Mouse (Mus musculus) stomach, embryonic 14.5 days (tissue): ENCODE results near the gene Cdpf1. TPM values are rescaled to one million over a fixed set of nuclear protein-coding genes. Genes with fewer than 3 reads are reported as not detected.

Source experiments
- ATAC-seq: fragments of 200-750 bp; cut with Nextera tagmentation; 2 replicates; pipeline ENCODE4 v1.8.0; 2017; ENCODE audit warnings: low read depth, moderate TSS enrichment; ENCODE audit not compliant: insufficient number of reproducible peaks, insufficient read depth, low FRiP score
- H3K27ac ChIP-seq: fragments of 300-500 bp; sonication (generic); 2 replicates; pipeline ENCODE4 v1.5.1; 2014; ENCODE audit warnings: mild to moderate bottlenecking, low read length, moderate library complexity, mixed read lengths
- H3K27me3 ChIP-seq: fragments of 300-500 bp; sonication (generic); 2 replicates; pipeline ENCODE4 v1.6.1; 2014; ENCODE audit warnings: low read length, control low read depth, mixed read lengths; ENCODE audit not compliant: control insufficient read depth, insufficient read depth
- H3K36me3 ChIP-seq: fragments of 300-500 bp; sonication (generic); 2 replicates; pipeline ENCODE4 v1.6.1; 2014; ENCODE audit warnings: mild to moderate bottlenecking, control low read depth, low read length, moderate library complexity, mixed read lengths; ENCODE audit not compliant: control insufficient read depth, insufficient read depth
- H3K4me1 ChIP-seq: fragments of 300-500 bp; sonication (generic); 2 replicates; pipeline ENCODE4 v1.6.1; 2014; ENCODE audit warnings: low read length, control low read depth, mixed read lengths; ENCODE audit not compliant: control insufficient read depth, insufficient read depth
- H3K4me2 ChIP-seq: fragments of 300-500 bp; sonication (generic); replicated peaks from 2 replicates; pipeline ENCODE4 v1.6.1; 2014; ENCODE audit warnings: low read depth, low read length, control low read depth
- H3K4me3 ChIP-seq: fragments of 300-500 bp; sonication (generic); 2 replicates; pipeline ENCODE4 v1.5.1; 2014; ENCODE audit warnings: low read depth, low read length, control low read depth
- H3K9ac ChIP-seq: fragments of 300-500 bp; sonication (generic); replicated peaks from 2 replicates; pipeline ENCODE4 v1.6.1; 2014; ENCODE audit warnings: low read depth, mild to moderate bottlenecking, control low read depth, low read length, moderate library complexity, mixed read lengths
- H3K9me3 ChIP-seq: fragments of 300-500 bp; sonication (generic); 2 replicates; pipeline ENCODE4 v1.6.1; 2016; ENCODE audit warnings: low read depth, low read length, control low read depth; ENCODE audit not compliant: control insufficient read depth
- WGBS: fragments of 180-500 bp; shearing (Covaris S2); extraction: QIAGEN DNeasy Blood & Tissue Kit; methylation state at CpG from one replicate; pipeline ENCODE4 v1.1.7; 2014; 5-methylcytosine and 5-hydroxymethylcytosine counted together
- polyA plus RNA-seq: library from polyadenylated mRNA; unstranded; fragments of >200 nt; fragmentation: Nextera tagmentation; extraction: Ambion mirVana; gene quantifications from 2 replicates; pipeline ENCODE4 v1.2.1, GENCODE M21; 2014

Cdpf1 gene
- 27.1 TPM in 2 replicates for polyA plus RNA-seq

- peaks cover 8% of the 10 kb centered on the region; the same call in 1 of the 2 replicates for H3K4me1 ChIP-seq
- peak within 1 kb of the TSS; percentile 85 for H3K27ac ChIP-seq
- H3K9me3 ChIP-seq = no peaks in the 10 kb centered on the region
- 2% methylated on average over 36 of the region's 36 CpGs for WGBS
- peak within 1 kb of the TSS; percentile 91 for H3K4me2 ChIP-seq
- H3K27me3 ChIP-seq = no peaks in the 10 kb centered on the region
- no peaks in the 10 kb centered on the region for H3K36me3 ChIP-seq
- H3K9ac ChIP-seq = peak within 1 kb of the TSS; percentile 67
- H3K4me3 ChIP-seq = peak within 1 kb of the TSS; percentile 81
- peak; percentile 96 for ATAC-seq
Measured at GRCm38 (mm10) chr15:85811535-85812277, at the start of gene Cdpf1. Gene Cdpf1 (minus strand): TSS chr15:85811697.

GRCm38 (mm10) chr15:85859490-85860031, 48.1 kb upstream of the Cdpf1 start, which contains the start of gene Gtse1:
Gene Gtse1 (plus strand): TSS chr15:85859745.
- peak within 1 kb of the TSS; percentile 60 for H3K9ac ChIP-seq
- H3K27ac ChIP-seq = peak within 1 kb of the TSS; percentile 35
- H3K9me3 ChIP-seq = no peaks in the 10 kb centered on the region
- peaks cover 23% of the 10 kb centered on the region; the same call in 1 of the 2 replicates for H3K36me3 ChIP-seq
- peak; percentile 99 for ATAC-seq
- no peaks in the 10 kb centered on the region for H3K27me3 ChIP-seq
- H3K4me3 ChIP-seq = peak within 1 kb of the TSS; percentile 53
- peaks cover 17% of the 10 kb centered on the region; the same call in 1 of the 2 replicates for H3K4me1 ChIP-seq
- peak within 1 kb of the TSS; percentile 88 for H3K4me2 ChIP-seq
- under 1% methylated on average over 42 of the region's 42 CpGs for WGBS

- Histone ChIP-seq H3K36me3 (peaks cover 19% of the 10 kb centered on the region; the same call in 1 of the 2 replicates), H3K4me1 (peaks cover 17% of the 10 kb centered on the region; the same call in 1 of the 2 replicates), H3K27ac (peak overlapping the region; percentile 12)
Measured at GRCm38 (mm10) chr15:85858980-85859489, 47.5 kb upstream of the Cdpf1 start.

GRCm38 (mm10) chr15:85851656-85852392, 40.3 kb upstream of the Cdpf1 start:
- Histone ChIP-seq H3K4me1 (no peaks in the 10 kb centered on the region), H3K4me2 (no peak overlapping the region), H3K4me3 (no peak overlapping the region), H3K27me3 (no peaks in the 10 kb centered on the region), H3K36me3 (no peaks in the 10 kb centered on the region), H3K9me3 (no peaks in the 10 kb centered on the region), H3K9ac (no peak overlapping the region), H3K27ac (no peak overlapping the region)
- ATAC-seq = no peak
- WGBS = 81% methylated on average over 12 of the region's 12 CpGs

More at GRCm38 (mm10) chr15:85858980-85859489, 47.5 kb upstream of the Cdpf1 start:
- no peak for ATAC-seq
- Histone ChIP-seq H3K4me3 (peak overlapping the region; percentile 53), H3K9me3 (no peaks in the 10 kb centered on the region), H3K4me2 (peak overlapping the region; percentile 88), H3K9ac (peak overlapping the region; percentile 60; the same call in 1 of the 2 replicates), H3K27me3 (no peaks in the 10 kb centered on the region)
- 10% methylated on average over 15 of the region's 15 CpGs for WGBS

GRCm38 (mm10) chr15:85845071-85845470, 33.6 kb upstream of the Cdpf1 start:
- no peaks in the 10 kb centered on the region for H3K27me3 ChIP-seq
- H3K4me2 ChIP-seq = no peak overlapping the region
- H3K9ac ChIP-seq = no peak overlapping the region
- H3K4me3 ChIP-seq = no peak overlapping the region
- no peaks in the 10 kb centered on the region for H3K9me3 ChIP-seq
- no peak overlapping the region for H3K27ac ChIP-seq
- H3K4me1 ChIP-seq = no peaks in the 10 kb centered on the region
- no peak for ATAC-seq
- H3K36me3 ChIP-seq = no peaks in the 10 kb centered on the region

GRCm38 (mm10) chr15:85841796-85842360, 30.4 kb upstream of the Cdpf1 start:
- Histone ChIP-seq H3K27ac (no peak overlapping the region), H3K27me3 (no peaks in the 10 kb centered on the region), H3K4me2 (no peak overlapping the region), H3K4me3 (no peak overlapping the region), H3K9ac (no peak overlapping the region), H3K4me1 (no peaks in the 10 kb centered on the region), H3K9me3 (no peaks in the 10 kb centered on the region), H3K36me3 (no peaks in the 10 kb centered on the region)
- 77% methylated on average over 5 of the region's 5 CpGs for WGBS
- ATAC-seq = no peak

GRCm38 (mm10) chr15:85840983-85841382, 29.5 kb upstream of the Cdpf1 start:
- H3K4me3 ChIP-seq = no peak overlapping the region
- H3K4me1 ChIP-seq = no peaks in the 10 kb centered on the region
- H3K4me2 ChIP-seq = no peak overlapping the region
- H3K36me3 ChIP-seq = no peaks in the 10 kb centered on the region
- no peak overlapping the region for H3K27ac ChIP-seq
- no peak for ATAC-seq
- no peak overlapping the region for H3K9ac ChIP-seq
- no peaks in the 10 kb centered on the region for H3K9me3 ChIP-seq
- 37% methylated on average over 6 of the region's 6 CpGs for WGBS
- H3K27me3 ChIP-seq = no peaks in the 10 kb centered on the region

- H3K4me2 ChIP-seq = no peak overlapping the region
- 91% methylated on average over 5 of the region's 5 CpGs for WGBS
- H3K27me3 ChIP-seq = no peaks in the 10 kb centered on the region
- no peaks in the 10 kb centered on the region for H3K4me1 ChIP-seq
- H3K36me3 ChIP-seq = no peaks in the 10 kb centered on the region
- no peak overlapping the region for H3K9ac ChIP-seq
- no peak for ATAC-seq
- no peak overlapping the region for H3K4me3 ChIP-seq
- no peak overlapping the region for H3K27ac ChIP-seq
- no peaks in the 10 kb centered on the region for H3K9me3 ChIP-seq
Measured at GRCm38 (mm10) chr15:85836887-85837286, 25.4 kb upstream of the Cdpf1 start.
